Mouse (Mus musculus): ENCODE data around the gene Tlk2. TPM values are rescaled to one million over a fixed set of nuclear protein-coding genes. Genes with fewer than 3 reads are reported as not detected.

Tlk2 gene
- polyA plus RNA-seq, 1 experiment from 2014 or later = 15.9 TPM

- Histone ChIP-seq H3K27me3 (replicated peaks) (no peaks in the 10 kb centered on the region), H3K36me3 (peaks cover 74% of the 10 kb centered on the region), H3K9ac (no peak overlapping the region), H3K4me2 (no peak overlapping the region), H3K4me1 (peaks cover 11% of the 10 kb centered on the region), H3K4me3 (no peak overlapping the region), H3K27ac (no peak overlapping the region), H3K9me3 (replicated peaks) (no peaks in the 10 kb centered on the region)
- WGBS (ENCODE audit: insufficient replicate concordance) = 92% methylated on average over 1 of the region's 1 CpGs
- no peak for ATAC-seq
Observed at GRCm38 (mm10) chr11:105210007-105210406, 31.4 kb downstream of the Tlk2 start.

GRCm38 (mm10) chr11:105214257-105214656 lies 35.6 kb downstream of the Tlk2 start:
- Histone ChIP-seq H3K9me3 (replicated peaks) (no peaks in the 10 kb centered on the region), H3K27me3 (replicated peaks) (no peaks in the 10 kb centered on the region), H3K4me3 (no peak overlapping the region), H3K27ac (no peak overlapping the region), H3K4me1 (no peaks in the 10 kb centered on the region), H3K4me2 (no peak overlapping the region), H3K9ac (no peak overlapping the region), H3K36me3 (peaks cover 78% of the 10 kb centered on the region)
- no peak for ATAC-seq
- 97% methylated on average over 1 of the region's 1 CpGs for WGBS (ENCODE audit: insufficient replicate concordance)

GRCm38 (mm10) chr11:105217771-105218170 lies 39.2 kb downstream of the Tlk2 start:
- ATAC-seq = no peak
- no peaks in the 10 kb centered on the region for H3K4me1 ChIP-seq
- no peak overlapping the region for H3K4me3 ChIP-seq
- no peak overlapping the region for H3K4me2 ChIP-seq
- WGBS (ENCODE audit: insufficient replicate concordance) = 91% methylated on average over 2 of the region's 2 CpGs
- H3K27ac ChIP-seq = no peak overlapping the region
- H3K36me3 ChIP-seq = peaks cover 70% of the 10 kb centered on the region
- no peaks in the 10 kb centered on the region for H3K27me3 ChIP-seq (replicated peaks)
- no peaks in the 10 kb centered on the region for H3K9me3 ChIP-seq (replicated peaks)
- H3K9ac ChIP-seq = no peak overlapping the region

GRCm38 (mm10) chr11:105234501-105234900 lies 55.9 kb downstream of the Tlk2 start:
- Histone ChIP-seq H3K36me3 (peaks cover 65% of the 10 kb centered on the region), H3K9me3 (replicated peaks) (no peaks in the 10 kb centered on the region), H3K9ac (no peak overlapping the region), H3K4me2 (no peak overlapping the region), H3K27me3 (replicated peaks) (no peaks in the 10 kb centered on the region), H3K27ac (no peak overlapping the region), H3K4me1 (no peaks in the 10 kb centered on the region), H3K4me3 (no peak overlapping the region)
- 84% methylated on average over 2 of the region's 2 CpGs for WGBS (ENCODE audit: insufficient replicate concordance)
- ATAC-seq = no peak

- no peak for ATAC-seq
- H3K4me1 ChIP-seq = no peaks in the 10 kb centered on the region
- no peak overlapping the region for H3K9ac ChIP-seq
- H3K4me3 ChIP-seq = no peak overlapping the region
- H3K9me3 ChIP-seq (replicated peaks) = no peaks in the 10 kb centered on the region
- H3K4me2 ChIP-seq = no peak overlapping the region
- no peak overlapping the region for H3K27ac ChIP-seq
- peaks cover 76% of the 10 kb centered on the region for H3K36me3 ChIP-seq
- no peaks in the 10 kb centered on the region for H3K27me3 ChIP-seq (replicated peaks)
Observed at GRCm38 (mm10) chr11:105240991-105241390, 62.4 kb downstream of the Tlk2 start.

- WGBS (ENCODE audit: insufficient replicate concordance) = 84% methylated on average over 1 of the region's 1 CpGs
- Histone ChIP-seq H3K4me2 (no peak overlapping the region), H3K36me3 (peaks cover 93% of the 10 kb centered on the region), H3K4me1 (no peaks in the 10 kb centered on the region), H3K9me3 (replicated peaks) (no peaks in the 10 kb centered on the region), H3K4me3 (no peak overlapping the region), H3K9ac (no peak overlapping the region), H3K27ac (no peak overlapping the region), H3K27me3 (replicated peaks) (no peaks in the 10 kb centered on the region)
- no peak for ATAC-seq
Observed at GRCm38 (mm10) chr11:105246369-105246768, 67.8 kb downstream of the Tlk2 start.

- WGBS (ENCODE audit: insufficient replicate concordance) = 83% methylated on average over 6 of the region's 6 CpGs
- Histone ChIP-seq H3K4me3 (no peak overlapping the region), H3K36me3 (peaks cover 94% of the 10 kb centered on the region), H3K4me2 (no peak overlapping the region), H3K27me3 (replicated peaks) (no peaks in the 10 kb centered on the region), H3K9me3 (replicated peaks) (no peaks in the 10 kb centered on the region), H3K27ac (no peak overlapping the region), H3K4me1 (no peaks in the 10 kb centered on the region), H3K9ac (no peak overlapping the region)
- ATAC-seq = no peak
Observed at GRCm38 (mm10) chr11:105246785-105247184, 68.2 kb downstream of the Tlk2 start.

- no peak for ATAC-seq
- no peak overlapping the region for H3K27ac ChIP-seq
- H3K4me3 ChIP-seq = no peak overlapping the region
- H3K27me3 ChIP-seq (replicated peaks) = no peaks in the 10 kb centered on the region
- no peaks in the 10 kb centered on the region for H3K4me1 ChIP-seq
- 90% methylated on average over 5 of the region's 5 CpGs for WGBS (ENCODE audit: insufficient replicate concordance)
- H3K9ac ChIP-seq = no peak overlapping the region
- no peaks in the 10 kb centered on the region for H3K9me3 ChIP-seq (replicated peaks)
- no peak overlapping the region for H3K4me2 ChIP-seq
- H3K36me3 ChIP-seq = peaks cover 93% of the 10 kb centered on the region
Observed at GRCm38 (mm10) chr11:105247321-105247720, 68.7 kb downstream of the Tlk2 start.

- Histone ChIP-seq H3K36me3 (peaks cover 88% of the 10 kb centered on the region), H3K27ac (no peak overlapping the region), H3K4me2 (no peak overlapping the region), H3K9me3 (replicated peaks) (no peaks in the 10 kb centered on the region), H3K4me1 (no peaks in the 10 kb centered on the region), H3K9ac (no peak overlapping the region), H3K4me3 (no peak overlapping the region), H3K27me3 (replicated peaks) (no peaks in the 10 kb centered on the region)
- no peak for ATAC-seq
- WGBS (ENCODE audit: insufficient replicate concordance) = 57% methylated on average over 3 of the region's 3 CpGs
Observed at GRCm38 (mm10) chr11:105259733-105260132, 81.1 kb downstream of the Tlk2 start.

- Histone ChIP-seq H3K4me1 (no peaks in the 10 kb centered on the region), H3K9me3 (replicated peaks) (no peaks in the 10 kb centered on the region), H3K4me2 (no peak overlapping the region), H3K4me3 (no peak overlapping the region), H3K36me3 (peaks cover 85% of the 10 kb centered on the region), H3K9ac (no peak overlapping the region), H3K27ac (no peak overlapping the region), H3K27me3 (replicated peaks) (no peaks in the 10 kb centered on the region)
- 91% methylated on average over 5 of the region's 5 CpGs for WGBS (ENCODE audit: insufficient replicate concordance)
- no peak for ATAC-seq
Observed at GRCm38 (mm10) chr11:105261116-105261515, 82.5 kb downstream of the Tlk2 start.

- no peaks in the 10 kb centered on the region for H3K9me3 ChIP-seq (replicated peaks)
- no peaks in the 10 kb centered on the region for H3K4me1 ChIP-seq
- ATAC-seq = no peak
- no peak overlapping the region for H3K4me3 ChIP-seq
- WGBS (ENCODE audit: insufficient replicate concordance) = 77% methylated on average over 4 of the region's 4 CpGs
- H3K27me3 ChIP-seq (replicated peaks) = no peaks in the 10 kb centered on the region
- H3K27ac ChIP-seq = no peak overlapping the region
- peaks cover 86% of the 10 kb centered on the region for H3K36me3 ChIP-seq
- H3K9ac ChIP-seq = no peak overlapping the region
- no peak overlapping the region for H3K4me2 ChIP-seq
Observed at GRCm38 (mm10) chr11:105261601-105262351, 83.2 kb downstream of the Tlk2 start.

- Histone ChIP-seq H3K4me1 (no peaks in the 10 kb centered on the region), H3K9me3 (replicated peaks) (no peaks in the 10 kb centered on the region), H3K4me2 (no peak overlapping the region), H3K9ac (no peak overlapping the region), H3K27ac (no peak overlapping the region), H3K4me3 (no peak overlapping the region), H3K27me3 (replicated peaks) (no peaks in the 10 kb centered on the region), H3K36me3 (peaks cover 89% of the 10 kb centered on the region)
- ATAC-seq = no peak
Observed at GRCm38 (mm10) chr11:105264506-105264905, 85.9 kb downstream of the Tlk2 start.

- H3K4me3 ChIP-seq = no peak overlapping the region
- H3K9ac ChIP-seq = no peak overlapping the region
- peaks cover 89% of the 10 kb centered on the region for H3K36me3 ChIP-seq
- H3K27ac ChIP-seq = no peak overlapping the region
- ATAC-seq = no peak
- H3K4me1 ChIP-seq = no peaks in the 10 kb centered on the region
- no peaks in the 10 kb centered on the region for H3K9me3 ChIP-seq (replicated peaks)
- H3K27me3 ChIP-seq (replicated peaks) = no peaks in the 10 kb centered on the region
- WGBS (ENCODE audit: insufficient replicate concordance) = 91% methylated on average over 3 of the region's 3 CpGs
- no peak overlapping the region for H3K4me2 ChIP-seq
Observed at GRCm38 (mm10) chr11:105264988-105265387, 86.4 kb downstream of the Tlk2 start.
